Mouse (Mus musculus) left cerebral cortex, adult 11 months (tissue): ENCODE results near the gene Il4i1.
A peak's percentile ranks its signal among the peaks of the same experiment; 100 is the strongest.
"Not testable (repeated sequence)": the region's sequence is repeated elsewhere in the genome, so short reads cannot be mapped to it uniquely, and the experiment has no call there.

ENCODE experiments used
- DNase-seq: peaks from one replicate; pipeline ENCODE4 v3.0.0; 2022; ENCODE audit warnings: low spot score

The Il4i1 gene

GRCm38 (mm10) chr7:44864595-44865542 lies 48.7 kb downstream of the Il4i1 start:
- no peak for DNase-seq

- DNase-seq, result no peak
Observed at GRCm38 (mm10) chr7:44866276-44867009, 50.3 kb downstream of the Il4i1 start.

- no peak for DNase-seq
Observed at GRCm38 (mm10) chr7:44867010-44867702, 51.0 kb downstream of the Il4i1 start.

- DNase-seq, result no peak
Observed at GRCm38 (mm10) chr7:44867802-44868201, 51.6 kb downstream of the Il4i1 start.

- DNase-seq, result no peak
Observed at GRCm38 (mm10) chr7:44868465-44868864, 52.3 kb downstream of the Il4i1 start.

- DNase-seq, result no peak
Observed at GRCm38 (mm10) chr7:44868919-44869696, 52.9 kb downstream of the Il4i1 start.

GRCm38 (mm10) chr7:44869697-44870528 lies 53.7 kb downstream of the Il4i1 start, which contains the start of gene Ptov1:
Ptov1 (minus strand) TSS chr7:44869788.
- DNase-seq, result peak; percentile 97

GRCm38 (mm10) chr7:44870614-44871013 lies 54.4 kb downstream of the Il4i1 start:
- DNase-seq, result no peak

- no peak for DNase-seq
Observed at GRCm38 (mm10) chr7:44871181-44871580, 55.0 kb downstream of the Il4i1 start.

- not testable (repeated sequence) for DNase-seq
Observed at GRCm38 (mm10) chr7:44871774-44872173, 55.6 kb downstream of the Il4i1 start.

GRCm38 (mm10) chr7:44877833-44878232 lies 61.6 kb downstream of the Il4i1 start:
- DNase-seq, result no peak

- no peak for DNase-seq
Observed at GRCm38 (mm10) chr7:44883036-44883435, 66.8 kb downstream of the Il4i1 start.

- no peak for DNase-seq
Observed at GRCm38 (mm10) chr7:44884637-44885036, 68.5 kb downstream of the Il4i1 start.

- no peak for DNase-seq
Observed at GRCm38 (mm10) chr7:44886964-44887363, 70.8 kb downstream of the Il4i1 start.

GRCm38 (mm10) chr7:44888256-44889105 lies 72.3 kb downstream of the Il4i1 start:
- no peak for DNase-seq

- DNase-seq, result no peak
Observed at GRCm38 (mm10) chr7:44890180-44890579, 74.0 kb downstream of the Il4i1 start.
